12 mouse cellular contexts compared by ENCODE assay signal in genomic region chr2:173048041-173048745, GRCm38 (mm10). TPM values are rescaled to one million over a fixed set of nuclear protein-coding genes. Genes with fewer than 3 reads are reported as not detected.
DNase-seq lines count a peak whose midpoint lies in the region; ATAC-seq and TF ChIP-seq lines count a peak whose summit lies in the region.
"Had no signal": no experiment of that assay in that cellular context is flagged by ENCODE, and none has a peak within 500 bp of the region (broad histone marks: within the 10 kb centered on the region; RNA-seq: fewer than 3 reads in every experiment).

No protein-coding gene starts in this region.

- 59% methylated on average over 17 of the region's 17 CpGs for WGBS in heart, embryonic 15.5 days
- WGBS in small intestine, adult 2 months = 74% methylated on average over 17 of the region's 17 CpGs

- H3K36me3 ChIP-seq in heart, embryonic 15.5 days = no peaks in the 10 kb centered on the region
- H3K36me3 ChIP-seq in small intestine, adult 2 months (ENCODE audit: control insufficient read depth, insufficient read depth, low read length) = no peaks in the 10 kb centered on the region
- H3K36me3 ChIP-seq: limb, embryonic 13.5 days had no signal

- no peak overlapping the region for H3K9ac ChIP-seq in heart, embryonic 15.5 days
- H3K9ac ChIP-seq: limb, embryonic 13.5 days had no signal

- DNase-seq in adrenal gland, postnatal 10 days = peak; percentile 2
- DNase-seq in adrenal gland, postnatal 36 days = no peak
- DNase-seq in heart, adult 18-20 months = no peak
- peak; percentile 1 for DNase-seq in thymus, postnatal 25 days
- no peak for DNase-seq in thymus, postnatal 36 days
- DNase-seq: heart, postnatal 36 days; lung, postnatal 4 days had no signal

- no peak for TF ChIP-seq CTCF in small intestine, adult 2 months (IDR thresholded peaks at IDR 0.05; ENCODE audit: extremely low read depth, insufficient read length, insufficient replicate concordance, low read depth, low read length)

- no peaks in the 10 kb centered on the region for H3K27me3 ChIP-seq in heart, embryonic 15.5 days
- H3K27me3 ChIP-seq in small intestine, adult 2 months (ENCODE audit: control insufficient read depth, insufficient read depth, low read length) = no peaks in the 10 kb centered on the region
- H3K27me3 ChIP-seq: limb, embryonic 13.5 days had no signal

- peaks cover 72% of the 10 kb centered on the region for H3K4me1 ChIP-seq in heart, embryonic 15.5 days (replicated peaks)
- H3K4me1 ChIP-seq in small intestine, adult 2 months (ENCODE audit: control insufficient read depth, insufficient read depth, insufficient read length, low read length) = peaks cover 19% of the 10 kb centered on the region

- 0 out of 2 replicates have a peak overlapping the region, but pooled peaks have one; percentile 16 for H3K27ac ChIP-seq in heart, embryonic 15.5 days
- H3K27ac ChIP-seq in small intestine, adult 2 months (ENCODE audit: insufficient read depth, low read depth, low read length) = no peak overlapping the region
- H3K27ac ChIP-seq: limb, embryonic 13.5 days had no signal

- no peaks in the 10 kb centered on the region for H3K9me3 ChIP-seq in heart, embryonic 15.5 days (replicated peaks)
- H3K9me3 ChIP-seq: limb, embryonic 13.5 days had no signal

- no peak overlapping the region for H3K4me3 ChIP-seq in heart, embryonic 15.5 days
- H3K4me3 ChIP-seq in small intestine, adult 2 months (ENCODE audit: low read depth, low read length) = 0 out of 2 replicates have a peak overlapping the region, but pooled peaks have one; percentile 8
- H3K4me3 ChIP-seq: limb, embryonic 13.5 days had no signal

- no peak for TF ChIP-seq POLR2A in small intestine, adult 2 months (IDR thresholded peaks at IDR 0.05; ENCODE audit: low read depth, low read length)

- no peak overlapping the region for H3K4me2 ChIP-seq in heart, embryonic 15.5 days
- H3K4me2 ChIP-seq: limb, embryonic 13.5 days had no signal

- no peak for ATAC-seq in heart, embryonic 15.5 days (replicated peaks; ENCODE audit: insufficient number of reproducible peaks, insufficient read depth, low FRiP score, low read depth)
- ATAC-seq in erythroid progenitor cell, adult 5-6 weeks (replicated peaks; ENCODE audit: low FRiP score, poor library complexity, severe bottlenecking) = no peak
- ATAC-seq: intestine, embryonic 16.5 days had no signal

RNA-seq across cellular contexts. Expression of gene Rbm38, which starts 27.9 kb away (rescaled TPM):
- 10 to 100 TPM; 25.3 to 39.6 TPM for total RNA-seq in adrenal gland, postnatal 10 days (2021)
- total RNA-seq in adrenal gland, postnatal 36 days (2021) = 10 to 100 TPM; 20.8 to 30.0 TPM
- 108 and 120 TPM in 2 replicates for polyA plus RNA-seq in heart, embryonic 15.5 days (2015; fragmentation: Nextera tagmentation; extraction: Ambion mirVana)
- total RNA-seq in heart, adult 18-20 months (2021) = 100 to 1,000 TPM; 171 to 173 TPM
- polyA plus RNA-seq in small intestine, adult 2 months (2012; rRNA removed) = 87.9 and 148 TPM in 2 replicates
- 671 and 849 TPM in 2 replicates for total RNA-seq in erythroid progenitor cell, adult 5-6 weeks (2015; ENCODE audit: low replicate concordance)
- 216 and 291 TPM in 2 replicates for total RNA-seq in erythroid progenitor cell, adult 5-6 weeks (2017; ENCODE audit: low replicate concordance)

RNA-seq across cellular contexts. Expression of gene Rae1, which starts 48.3 kb away (rescaled TPM):
- 10 to 100 TPM; 51.6 to 54.8 TPM for total RNA-seq in adrenal gland, postnatal 10 days (2021)
- total RNA-seq in adrenal gland, postnatal 36 days (2021) = 10 to 100 TPM; 64.8 to 66.1 TPM
- polyA plus RNA-seq in heart, embryonic 15.5 days (2015; fragmentation: Nextera tagmentation; extraction: Ambion mirVana) = 84.8 and 96.2 TPM in 2 replicates
- total RNA-seq in heart, adult 18-20 months (2021) = 10 to 100 TPM; 21.5 to 21.8 TPM
- 20.5 and 33.1 TPM in 2 replicates for polyA plus RNA-seq in small intestine, adult 2 months (2012; rRNA removed)
- total RNA-seq in erythroid progenitor cell, adult 5-6 weeks (2015; ENCODE audit: low replicate concordance) = 42.3 and 93.0 TPM in 2 replicates
- total RNA-seq in erythroid progenitor cell, adult 5-6 weeks (2017; ENCODE audit: low replicate concordance) = 40.6 and 66.0 TPM in 2 replicates

Comparison
In these comparisons a context has a peak if more than half of its experiments do, and no peak if none do; other contexts are left out.
1. DNase-seq: peak in adrenal gland, postnatal 10 days (single experiment) and thymus, postnatal 25 days (single experiment); none in adrenal gland, postnatal 36 days (0 of 2), heart, adult 18-20 months (0 of 2) and thymus, postnatal 36 days (0 of 2).
2. RNA of gene Rbm38, which starts 27.9 kb away (total RNA-seq): 216 to 849 TPM in erythroid progenitor cell, adult 5-6 weeks and 171 to 173 TPM in heart, adult 18-20 months; 25.3 to 39.6 TPM in adrenal gland, postnatal 10 days and 20.8 to 30.0 TPM in adrenal gland, postnatal 36 days; every median in the first group is over 4 times any median in the second.